Mouse (Mus musculus) limb, embryonic 12.5 days (tissue): ENCODE results near the gene Rpl7l1. TPM values are rescaled to one million over a fixed set of nuclear protein-coding genes. Genes with fewer than 3 reads are reported as not detected.

Experiments
- ATAC-seq: fragments of 200-750 bp; cut with Nextera tagmentation; 2 replicates; pipeline ENCODE4 v1.8.0; 2017; ENCODE audit warnings: low read depth, moderate TSS enrichment; ENCODE audit not compliant: insufficient number of reproducible peaks, insufficient read depth, low FRiP score, low TSS enrichment
- H3K27ac ChIP-seq: fragments of 300-500 bp; sonication (generic); 2 replicates; pipeline ENCODE4 v1.5.1; 2016; ENCODE audit warnings: mild to moderate bottlenecking, moderate library complexity
- H3K27me3 ChIP-seq: fragments of 300-500 bp; sonication (generic); 2 replicates; pipeline ENCODE4 v1.6.1; 2016; ENCODE audit warnings: mild to moderate bottlenecking, moderate library complexity
- H3K36me3 ChIP-seq: fragments of 300-500 bp; sonication (generic); 2 replicates; pipeline ENCODE4 v1.6.1; 2016; ENCODE audit warnings: mild to moderate bottlenecking, moderate library complexity
- H3K4me1 ChIP-seq: fragments of 300-500 bp; sonication (generic); replicated peaks from 2 replicates; pipeline ENCODE4 v1.6.1; 2016
- H3K4me2 ChIP-seq: fragments of 300-500 bp; sonication (generic); 2 replicates; pipeline ENCODE4 v1.6.1; 2016; ENCODE audit warnings: mild to moderate bottlenecking, moderate library complexity
- H3K4me3 ChIP-seq: fragments of 300-500 bp; sonication (generic); replicated peaks from 2 replicates; pipeline ENCODE4 v1.5.1; 2016; ENCODE audit warnings: mild to moderate bottlenecking
- H3K9ac ChIP-seq: fragments of 300-500 bp; sonication (generic); replicated peaks from 2 replicates; pipeline ENCODE4 v1.6.1; 2016; ENCODE audit warnings: mild to moderate bottlenecking, moderate library complexity
- H3K9me3 ChIP-seq: fragments of 300-500 bp; sonication (generic); 2 replicates; pipeline ENCODE4 v1.6.1; 2016; ENCODE audit warnings: mild to moderate bottlenecking, moderate library complexity
- whole genome bisulfite sequencing: fragments of 180-500 bp; shearing (Covaris S2); methylation state at CpG from one replicate; pipeline ENCODE4 v1.1.7; 2016; 5-methylcytosine and 5-hydroxymethylcytosine counted together
- polyA plus RNA-seq: library from polyadenylated mRNA; unstranded; fragments of >200 nt; fragmentation: Nextera tagmentation; extraction: Ambion mirVana; gene quantifications from 2 replicates; pipeline ENCODE4 v1.2.1, GENCODE M21; 2016

Rpl7l1 gene
- polyA plus RNA-seq, 1 experiment from 2014 or later, result 210 TPM

DNA sequence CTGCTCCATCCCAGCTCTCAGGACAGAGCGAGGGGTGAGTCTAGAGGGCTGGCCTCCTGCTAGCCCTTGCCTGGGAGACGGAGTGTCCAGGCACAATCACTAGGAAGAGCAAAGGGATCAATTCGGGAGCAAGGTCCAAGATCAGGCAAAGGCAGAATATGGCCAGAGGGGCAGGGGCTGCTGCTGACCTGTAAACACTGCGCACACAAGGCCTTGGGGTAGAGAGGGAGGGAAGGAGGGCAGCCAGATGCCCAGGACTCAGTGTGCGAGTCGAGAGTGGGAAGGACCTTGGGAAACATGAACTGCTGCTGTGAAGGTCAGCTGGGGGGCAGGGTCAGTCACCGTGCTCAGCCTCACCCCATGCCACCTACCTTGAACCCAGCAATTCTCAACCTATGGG lies 47.2 kb downstream of the Rpl7l1 start:
- 90% methylated on average over 7 of the region's 7 CpGs for WGBS
- H3K27ac ChIP-seq, result no peak overlapping the region
- no peaks in the 10 kb centered on the region for H3K9me3 ChIP-seq
- H3K36me3 ChIP-seq, result peaks cover 40% of the 10 kb centered on the region
- no peak overlapping the region for H3K4me3 ChIP-seq
- no peak overlapping the region for H3K4me2 ChIP-seq
- H3K27me3 ChIP-seq, result peaks cover 3% of the 10 kb centered on the region
- ATAC-seq, result no peak
- no peak overlapping the region for H3K9ac ChIP-seq
- H3K4me1 ChIP-seq, result no peaks in the 10 kb centered on the region

DNA sequence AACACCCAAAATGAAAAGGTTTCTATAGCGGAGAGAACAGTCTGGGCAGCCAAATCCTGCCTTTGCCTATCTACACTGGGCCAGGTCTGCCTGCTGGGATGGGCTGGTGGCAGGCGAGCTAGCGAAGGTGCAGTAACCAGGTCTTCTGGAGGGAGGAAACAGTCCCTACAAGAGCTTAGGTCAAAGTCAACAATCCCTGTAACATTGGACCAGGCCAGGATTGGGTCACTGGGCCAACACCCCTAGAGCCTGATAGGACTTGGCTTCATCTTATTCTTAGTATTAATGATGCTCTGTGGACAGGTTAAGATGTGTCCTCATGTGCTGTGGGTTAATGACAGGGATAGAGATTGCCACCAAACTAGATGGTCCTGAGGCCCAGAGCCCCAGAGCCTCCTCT lies 48.4 kb downstream of the Rpl7l1 start:
- no peak overlapping the region for H3K4me3 ChIP-seq
- ATAC-seq, result no peak
- peaks cover 16% of the 10 kb centered on the region for H3K27me3 ChIP-seq
- H3K9ac ChIP-seq, result no peak overlapping the region
- no peak overlapping the region for H3K27ac ChIP-seq
- H3K36me3 ChIP-seq, result peaks cover 40% of the 10 kb centered on the region
- H3K9me3 ChIP-seq, result no peaks in the 10 kb centered on the region
- 88% methylated on average over 3 of the region's 3 CpGs for WGBS
- H3K4me2 ChIP-seq, result no peak overlapping the region
- H3K4me1 ChIP-seq, result peaks cover 1% of the 10 kb centered on the region; the same call in 1 of the 2 replicates

DNA sequence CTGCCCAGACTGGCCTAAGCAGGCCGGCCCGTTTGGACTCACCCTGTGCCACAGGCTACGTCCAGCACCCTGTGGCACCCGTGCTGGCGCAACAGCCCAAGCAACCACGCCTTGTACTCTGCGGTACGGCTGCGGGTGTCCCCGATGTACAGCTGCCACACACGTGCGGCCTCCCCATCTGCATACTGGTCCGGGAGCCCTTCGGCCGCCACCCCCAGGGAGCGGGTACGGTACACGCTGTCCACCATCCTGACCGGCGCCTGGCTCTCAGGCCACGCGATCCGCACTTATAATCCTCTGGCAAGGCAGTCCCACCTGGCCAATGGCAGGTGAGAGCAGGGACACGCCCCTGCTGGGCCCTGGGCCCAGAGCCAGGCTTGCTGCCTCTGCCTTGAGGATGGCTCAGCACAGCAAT lies 53.6 kb downstream of the Rpl7l1 start, which contains the start of gene Gnmt:
Gene Gnmt (minus strand): TSS at position 265 of the 415 bp plus-strand sequence.
- no peaks in the 10 kb centered on the region for H3K9me3 ChIP-seq
- H3K9ac ChIP-seq, result peak within 1 kb of the TSS; percentile 44; the same call in 1 of the 2 replicates
- no peak for ATAC-seq
- H3K27me3 ChIP-seq, result peaks cover 29% of the 10 kb centered on the region
- no peak within 1 kb of the TSS for H3K27ac ChIP-seq
- peaks cover 8% of the 10 kb centered on the region; the same call in 1 of the 2 replicates for H3K4me1 ChIP-seq
- H3K36me3 ChIP-seq, result peaks cover 24% of the 10 kb centered on the region
- WGBS, result 12% methylated on average over 24 of the region's 24 CpGs
- peak within 1 kb of the TSS; percentile 16 for H3K4me3 ChIP-seq
- H3K4me2 ChIP-seq, result peak within 1 kb of the TSS; percentile 36

DNA sequence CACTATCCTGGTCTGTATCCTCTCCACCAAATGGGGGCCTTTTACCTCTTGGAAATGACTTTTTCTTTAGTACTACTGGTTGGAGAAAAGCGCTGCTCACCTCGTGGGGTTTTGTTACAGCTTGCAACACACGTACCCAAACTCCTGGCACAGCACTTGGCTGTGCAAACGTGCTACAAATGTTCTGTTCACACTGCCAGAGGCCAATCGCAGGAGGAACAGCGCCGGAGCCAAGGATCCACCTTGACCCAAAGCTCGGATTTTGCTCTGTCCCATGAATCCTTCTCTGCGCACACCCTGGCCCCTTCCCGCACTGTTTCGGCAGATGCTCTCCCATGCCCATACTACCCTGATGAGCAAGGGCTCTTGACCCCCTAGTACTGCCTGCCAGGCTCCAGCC lies 54.0 kb downstream of the Rpl7l1 start:
- no peak for ATAC-seq
- Histone ChIP-seq H3K27ac (no peak overlapping the region), H3K4me3 (peak overlapping the region; percentile 16), H3K9me3 (no peaks in the 10 kb centered on the region), H3K9ac (peak overlapping the region; percentile 44; the same call in 1 of the 2 replicates), H3K27me3 (peaks cover 29% of the 10 kb centered on the region), H3K4me2 (peak overlapping the region; percentile 36), H3K4me1 (peaks cover 8% of the 10 kb centered on the region; the same call in 1 of the 2 replicates), H3K36me3 (peaks cover 28% of the 10 kb centered on the region)
- 46% methylated on average over 11 of the region's 11 CpGs for WGBS

DNA sequence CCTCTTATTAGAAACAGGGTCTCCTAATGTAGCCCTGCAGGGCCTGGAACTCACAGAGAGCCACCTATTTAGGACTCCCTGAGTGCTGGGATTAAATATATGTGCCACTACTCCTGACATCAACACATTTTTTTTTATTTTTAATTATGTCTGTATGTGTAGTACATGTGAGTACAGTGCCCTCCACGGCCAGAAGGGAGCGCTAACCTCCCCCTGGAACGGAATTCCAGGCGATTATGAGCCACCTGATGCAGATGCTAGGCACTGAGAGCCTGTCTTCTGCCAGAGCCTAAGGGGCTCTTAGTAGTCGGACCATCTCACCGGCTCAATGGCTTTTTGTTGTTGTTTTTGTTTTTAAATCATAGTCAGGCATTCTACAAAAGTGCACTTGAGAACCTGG lies 54.5 kb downstream of the Rpl7l1 start:
- H3K27ac ChIP-seq, result no peak overlapping the region
- no peak for ATAC-seq
- WGBS, result 37% methylated on average over 6 of the region's 6 CpGs
- H3K27me3 ChIP-seq, result peaks cover 29% of the 10 kb centered on the region
- H3K36me3 ChIP-seq, result peaks cover 33% of the 10 kb centered on the region
- H3K4me2 ChIP-seq, result no peak overlapping the region
- no peaks in the 10 kb centered on the region for H3K9me3 ChIP-seq
- no peak overlapping the region for H3K4me3 ChIP-seq
- peaks cover 8% of the 10 kb centered on the region; the same call in 1 of the 2 replicates for H3K4me1 ChIP-seq
- H3K9ac ChIP-seq, result no peak overlapping the region

DNA sequence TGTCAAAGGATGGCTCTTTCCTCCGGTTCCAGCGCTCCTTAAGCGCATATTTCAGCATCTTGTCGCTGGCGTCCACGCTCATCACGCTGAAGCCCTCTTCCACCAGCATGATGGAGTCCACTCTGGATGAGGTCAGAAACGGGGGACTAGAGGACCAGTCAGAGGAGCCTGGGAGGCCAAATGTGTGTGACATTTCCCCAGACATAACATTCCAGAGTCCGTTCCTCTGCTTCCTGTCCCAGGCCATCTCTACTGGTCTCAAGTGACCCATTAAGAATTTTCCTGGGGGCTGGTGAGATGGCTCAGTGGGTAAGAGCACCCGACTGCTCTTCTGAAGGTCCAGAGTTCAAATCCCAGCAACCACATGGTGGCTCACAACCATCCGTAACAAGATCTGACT lies 55.2 kb downstream of the Rpl7l1 start:
- no peak overlapping the region for H3K27ac ChIP-seq
- H3K9me3 ChIP-seq, result no peaks in the 10 kb centered on the region
- no peak overlapping the region for H3K9ac ChIP-seq
- ATAC-seq, result no peak
- no peak overlapping the region for H3K4me3 ChIP-seq
- H3K4me2 ChIP-seq, result no peak overlapping the region
- 89% methylated on average over 11 of the region's 11 CpGs for WGBS
- peaks cover 29% of the 10 kb centered on the region for H3K27me3 ChIP-seq
- H3K36me3 ChIP-seq, result peaks cover 39% of the 10 kb centered on the region
- H3K4me1 ChIP-seq, result peaks cover 8% of the 10 kb centered on the region; the same call in 1 of the 2 replicates

DNA sequence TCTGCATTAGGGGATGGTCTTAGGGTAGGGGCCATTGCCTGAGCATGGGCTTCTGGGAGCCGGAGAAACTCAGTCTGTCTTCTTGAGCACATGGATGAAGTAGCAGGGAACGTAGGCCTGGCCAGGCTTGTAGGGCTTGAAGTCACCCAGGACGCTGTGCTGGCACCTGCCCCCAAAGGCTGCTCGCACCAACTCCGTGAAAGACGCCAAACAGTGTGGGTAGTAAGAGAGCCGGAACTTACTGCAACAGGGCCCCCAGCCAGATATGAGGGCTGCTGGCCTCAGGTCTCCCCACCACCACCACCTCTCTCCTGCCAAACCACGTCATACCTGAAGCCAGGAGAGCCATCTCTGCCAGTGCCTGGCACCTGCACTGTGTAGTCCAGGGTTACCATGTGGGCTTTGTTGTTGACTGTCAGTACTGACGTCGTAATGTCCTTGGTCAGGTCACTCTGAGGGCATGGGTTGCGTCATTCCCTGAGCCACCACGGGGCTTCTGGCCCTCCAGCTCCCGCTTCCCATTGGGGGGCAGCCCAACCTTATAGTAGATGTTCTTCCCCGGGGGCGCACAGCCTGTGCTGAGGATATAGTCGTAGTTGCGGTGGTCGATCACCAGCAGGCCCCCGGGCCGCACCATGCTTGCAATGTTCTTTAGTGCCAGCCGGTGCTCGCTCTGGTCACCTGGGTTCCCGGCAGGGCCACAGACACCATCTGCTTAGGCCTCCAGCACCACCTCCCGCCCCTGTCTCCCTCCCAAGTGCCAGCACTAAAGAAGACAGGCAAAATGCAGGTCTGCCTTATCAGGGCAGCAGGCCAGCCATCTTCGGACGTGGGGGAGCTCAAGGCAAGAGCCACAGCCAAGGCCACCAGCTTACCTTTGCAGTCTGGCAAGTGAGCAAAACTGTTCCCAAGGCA lies 56.5 kb downstream of the Rpl7l1 start:
- Histone ChIP-seq H3K4me2 (no peak overlapping the region), H3K4me1 (peaks cover 8% of the 10 kb centered on the region; the same call in 1 of the 2 replicates), H3K9ac (no peak overlapping the region), H3K36me3 (peaks cover 52% of the 10 kb centered on the region), H3K4me3 (no peak overlapping the region), H3K27ac (no peak overlapping the region), H3K27me3 (peaks cover 29% of the 10 kb centered on the region), H3K9me3 (no peaks in the 10 kb centered on the region)
- 89% methylated on average over 26 of the region's 26 CpGs for WGBS
- 0 out of 2 replicates have a peak, but pooled peaks have one; percentile 7 for ATAC-seq

DNA sequence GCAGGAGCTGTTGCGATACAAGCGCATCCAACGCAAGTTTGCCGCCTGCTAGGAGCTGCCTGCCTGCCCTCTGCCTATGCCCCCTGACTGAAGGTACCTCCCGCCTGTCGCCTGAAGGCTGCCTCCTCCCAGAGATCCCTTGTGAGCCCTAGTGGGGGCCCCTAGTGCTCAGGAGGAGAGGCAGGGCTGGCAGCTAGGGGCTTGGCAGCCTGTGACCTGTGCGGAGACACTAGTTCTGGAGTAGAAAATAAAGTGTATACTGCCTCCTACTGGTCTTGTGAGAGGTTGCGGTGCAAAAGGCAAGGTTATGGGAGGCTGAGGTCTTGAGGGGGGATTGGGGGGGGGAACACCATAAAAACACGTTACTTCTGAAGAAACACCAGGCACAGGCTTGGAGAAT lies 57.2 kb downstream of the Rpl7l1 start:
- no peak overlapping the region for H3K27ac ChIP-seq
- H3K27me3 ChIP-seq, result peaks cover 26% of the 10 kb centered on the region
- ATAC-seq, result no peak
- peaks cover 59% of the 10 kb centered on the region for H3K36me3 ChIP-seq
- H3K4me2 ChIP-seq, result no peak overlapping the region
- peaks cover 8% of the 10 kb centered on the region; the same call in 1 of the 2 replicates for H3K4me1 ChIP-seq
- no peak overlapping the region for H3K9ac ChIP-seq
- no peak overlapping the region for H3K4me3 ChIP-seq
- WGBS, result 50% methylated on average over 9 of the region's 9 CpGs
- H3K9me3 ChIP-seq, result no peaks in the 10 kb centered on the region

DNA sequence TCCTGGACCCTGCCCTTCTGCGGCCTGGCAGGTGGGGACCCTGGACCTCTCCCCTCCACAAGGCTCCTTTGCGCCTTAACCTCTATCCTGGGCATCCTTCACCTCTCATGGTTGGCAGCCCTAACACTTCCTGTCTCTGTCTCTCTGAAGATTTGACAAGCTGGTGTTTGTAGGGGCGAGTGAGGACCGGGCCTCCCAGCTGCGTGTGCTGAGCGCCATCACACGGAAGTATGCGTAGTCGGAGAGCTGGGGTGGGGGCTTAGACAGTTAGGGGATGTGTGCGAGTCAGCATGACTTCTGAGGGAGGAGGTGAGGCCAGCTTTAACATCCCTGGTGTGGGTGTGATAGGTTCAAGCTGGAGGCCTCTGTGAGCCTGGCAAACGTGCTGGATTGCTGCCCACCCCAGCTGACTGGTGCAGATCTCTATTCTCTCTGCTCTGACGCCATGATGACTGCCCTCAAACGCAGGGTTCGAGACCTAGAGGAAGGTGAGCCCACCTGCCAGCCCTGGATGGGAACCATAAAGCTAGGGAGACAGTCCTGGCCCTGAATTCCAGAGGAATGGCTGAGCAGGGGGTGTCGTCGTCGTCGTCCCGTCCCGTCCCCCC lies 57.9 kb downstream of the Rpl7l1 start:
- peaks cover 64% of the 10 kb centered on the region for H3K36me3 ChIP-seq
- WGBS, result 79% methylated on average over 20 of the region's 20 CpGs
- no peak overlapping the region for H3K27ac ChIP-seq

More for the DNA sequence above, 57.9 kb downstream of the Rpl7l1 start:
- Histone ChIP-seq H3K4me3 (no peak overlapping the region), H3K4me2 (no peak overlapping the region), H3K27me3 (peaks cover 19% of the 10 kb centered on the region), H3K9ac (no peak overlapping the region), H3K4me1 (peaks cover 8% of the 10 kb centered on the region; the same call in 1 of the 2 replicates), H3K9me3 (no peaks in the 10 kb centered on the region)
- ATAC-seq, result no peak
